Mouse (Mus musculus) mouse trophoblast stem cell (cell line): ENCODE measurements around the gene Cdyl.

Source experiments
- in situ Hi-C, 2 experiments: fragments of 300-500 bp; cut with MseI, MboI; formaldehyde crosslinking; loops; 2 replicates in 1 of 2; 3 replicates in 1 of 2; pipeline ENCODE4 v1.15.1; 2025

The Cdyl gene

DNA sequence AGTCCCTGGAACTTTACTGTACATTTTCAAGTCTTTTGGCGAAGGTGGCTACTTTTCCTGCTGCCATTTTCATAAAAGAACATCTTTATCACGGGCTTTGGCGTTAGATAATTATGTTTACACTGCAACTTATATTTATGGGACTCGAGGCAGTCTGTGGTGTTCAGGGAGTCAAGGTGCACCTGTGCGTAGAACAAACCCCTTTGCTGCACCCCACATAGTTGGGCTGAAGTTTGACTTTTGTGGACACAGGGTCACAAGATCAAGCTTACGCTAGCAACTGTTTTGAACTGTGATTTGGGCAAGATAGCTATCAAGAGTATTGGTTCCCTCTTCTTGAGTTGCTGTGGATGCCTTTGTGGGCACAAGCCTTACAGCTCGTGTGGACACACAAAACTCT lies 140.6 kb downstream of the Cdyl start:
- in situ Hi-C loops, result no loop called here

GRCm38 (mm10) chr13:35805727-35806126 lies 146.1 kb downstream of the Cdyl start:
- in situ Hi-C loops, result no loop called here

DNA sequence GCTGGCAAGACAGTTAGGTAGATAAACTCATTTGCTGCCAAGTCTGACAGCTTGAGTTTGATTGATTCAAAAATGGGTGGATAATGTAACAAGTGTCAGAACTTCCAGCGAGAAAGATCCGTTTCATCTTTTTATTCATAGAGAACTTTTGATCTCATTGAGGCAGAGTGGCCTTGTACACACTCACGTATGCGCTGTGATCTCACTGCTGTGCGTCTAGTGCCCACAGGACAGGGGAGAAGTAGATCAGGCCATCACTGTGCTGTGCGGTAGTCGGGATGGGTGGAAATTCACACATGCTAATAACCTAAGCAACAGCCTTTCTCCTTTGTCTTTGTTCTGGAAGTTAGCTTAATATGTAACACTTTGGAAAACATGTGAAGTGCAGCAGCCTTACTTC lies 146.5 kb downstream of the Cdyl start:
- in situ Hi-C loops, result no loop called here

DNA sequence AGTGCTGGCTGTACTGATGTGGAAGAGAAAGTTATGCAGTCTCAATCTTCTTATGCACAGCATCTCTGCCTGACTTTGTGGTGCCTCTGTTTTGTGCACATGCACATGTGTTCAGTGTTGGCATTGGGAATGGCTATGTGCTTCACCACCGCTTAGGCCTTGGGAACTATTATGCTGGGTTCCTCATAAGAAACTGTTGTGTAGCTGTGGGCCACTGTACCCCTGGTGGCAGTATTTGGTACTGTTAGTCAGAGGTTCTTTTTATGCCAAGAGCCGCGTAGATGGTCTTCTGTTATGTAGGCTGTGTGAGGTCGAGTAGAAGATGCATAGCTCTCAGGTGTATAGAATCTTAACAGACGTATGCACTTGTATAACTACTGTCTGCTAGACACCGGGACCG lies 147.4 kb downstream of the Cdyl start:
- in situ Hi-C loops, result no loop called here

DNA sequence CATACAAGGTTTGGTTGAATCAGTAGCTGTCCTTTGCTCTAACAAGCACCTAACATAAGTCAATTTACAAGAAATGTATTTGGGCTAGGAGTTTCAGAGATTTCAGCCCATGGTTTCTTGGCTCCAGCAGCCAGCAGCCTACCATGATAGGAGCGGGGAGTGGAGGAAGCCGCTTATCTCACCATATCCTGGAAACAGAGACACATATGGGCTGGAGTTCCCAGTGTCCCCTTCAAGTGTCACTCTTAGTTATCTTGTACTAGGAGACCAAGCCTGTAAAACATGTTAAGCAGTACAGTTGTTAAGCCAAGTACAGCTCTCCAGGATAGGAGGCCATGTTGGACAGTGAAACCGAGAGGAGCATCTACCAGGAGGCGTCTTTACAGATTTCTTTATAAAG lies 147.9 kb downstream of the Cdyl start:
- in situ Hi-C loops, result no loop called here

DNA sequence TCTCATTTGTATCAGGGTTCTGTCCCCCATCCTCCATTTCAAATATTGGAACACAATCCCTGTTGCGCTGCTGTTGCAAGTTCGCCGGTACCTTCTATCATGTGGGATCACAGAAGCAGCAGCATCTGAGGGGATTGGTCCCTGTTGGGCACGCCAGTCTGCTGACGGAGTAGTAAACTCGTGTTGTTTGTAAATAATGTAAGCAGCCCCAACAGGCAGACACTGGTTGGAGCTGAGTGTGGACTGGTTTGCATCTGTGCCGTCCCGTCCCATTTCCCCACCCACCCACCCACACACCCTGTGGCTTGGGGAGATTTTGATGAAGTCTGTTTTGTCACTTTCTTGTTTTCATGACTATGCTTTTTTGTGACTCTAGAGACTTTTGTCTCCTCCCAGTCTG lies 148.3 kb downstream of the Cdyl start:
- in situ Hi-C loops, result no loop called here

GRCm38 (mm10) chr13:35809252-35810159 lies 149.9 kb downstream of the Cdyl start:
- in situ Hi-C loops, result no loop called here

DNA sequence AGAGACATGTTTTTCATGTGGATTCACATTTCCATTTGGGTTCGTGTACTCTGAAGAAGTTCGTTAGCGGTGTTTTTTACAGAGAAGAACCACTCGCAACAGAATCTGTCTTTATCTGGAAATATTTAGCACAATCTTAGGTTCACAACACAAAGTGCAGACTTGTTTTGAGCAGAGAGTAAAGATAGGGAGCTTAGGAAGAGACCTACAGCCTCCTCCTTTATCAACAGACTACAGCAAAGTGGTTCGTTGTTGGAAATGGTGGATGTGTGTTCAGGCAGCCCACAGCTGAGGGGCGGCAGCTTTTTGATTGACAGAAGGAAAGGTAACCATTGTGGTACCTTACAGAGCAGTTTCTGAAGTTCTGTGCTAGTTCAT lies 150.5 kb downstream of the Cdyl start:
- in situ Hi-C loops, result no loop called here

- in situ Hi-C loops, result no loop called here
Measured at GRCm38 (mm10) chr13:35811361-35812190, 151.9 kb downstream of the Cdyl start.

DNA sequence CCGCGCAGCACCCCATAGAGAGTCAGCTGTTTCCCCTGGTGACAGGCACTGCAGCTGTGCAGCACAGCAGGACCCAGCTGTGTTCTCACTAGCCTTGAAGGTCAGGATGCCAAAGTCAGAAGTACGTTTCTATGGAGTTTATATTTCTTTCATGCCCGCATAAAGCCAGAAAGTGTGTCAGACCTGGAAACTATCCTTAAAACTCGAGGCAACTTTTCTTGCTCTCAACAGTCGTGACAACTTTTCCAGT lies 152.5 kb downstream of the Cdyl start:
- in situ Hi-C loops, result no loop called here

- in situ Hi-C loops, result no loop called here
Measured at GRCm38 (mm10) chr13:35813348-35814127, 153.9 kb downstream of the Cdyl start.

DNA sequence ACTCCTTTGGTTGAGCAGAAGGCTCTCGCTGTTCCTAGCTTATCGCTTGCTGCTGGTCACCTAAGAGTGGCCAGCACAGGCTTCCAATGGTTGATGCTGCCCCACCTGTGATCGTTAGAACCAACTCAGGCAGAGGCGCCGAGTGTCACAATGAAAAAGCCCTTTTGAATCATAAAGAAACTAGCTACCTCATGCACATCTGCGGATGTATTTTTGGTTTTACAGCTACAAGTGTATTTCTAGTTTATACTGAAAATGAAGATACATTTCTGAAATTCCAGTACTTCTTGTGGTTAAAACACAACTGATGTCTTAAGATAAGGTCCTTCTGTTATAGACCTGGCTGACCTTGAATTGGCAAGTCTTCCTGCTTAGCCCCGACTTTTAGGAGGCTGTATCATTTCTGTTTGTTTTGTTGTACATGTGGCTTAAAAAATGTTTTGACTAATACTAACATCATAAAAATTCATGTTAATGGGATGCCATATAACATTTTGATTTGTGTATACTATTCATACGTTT lies 155.6 kb downstream of the Cdyl start:
- in situ Hi-C loops, result no loop called here

DNA sequence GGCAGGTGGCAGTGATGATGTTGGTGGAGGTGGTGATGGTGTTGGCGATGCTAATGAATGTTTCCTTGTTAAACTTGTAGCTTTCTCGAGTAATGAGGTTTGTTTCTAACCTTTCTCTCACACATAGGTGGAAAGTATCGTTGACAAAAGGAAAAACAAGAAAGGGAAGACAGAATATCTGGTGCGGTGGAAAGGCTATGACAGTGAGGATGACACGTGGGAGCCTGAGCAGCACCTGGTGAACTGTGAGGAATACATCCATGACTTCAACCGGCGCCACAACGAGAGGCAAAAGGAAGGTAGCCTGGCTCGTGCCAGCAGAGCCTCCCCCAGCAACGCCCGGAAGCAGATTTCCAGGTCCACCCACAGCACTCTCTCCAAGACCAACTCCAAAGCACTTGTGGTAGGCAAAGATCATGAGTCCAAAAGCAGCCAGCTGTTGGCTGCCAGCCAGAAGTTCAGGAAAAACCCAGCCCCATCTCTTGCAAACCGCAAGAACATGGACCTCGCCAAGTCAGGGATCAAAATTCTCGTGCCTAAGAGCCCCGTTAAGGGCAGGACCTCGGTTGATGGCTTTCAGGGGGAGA lies 156.2 kb downstream of the Cdyl start:
- in situ Hi-C loops, result no loop called here

DNA sequence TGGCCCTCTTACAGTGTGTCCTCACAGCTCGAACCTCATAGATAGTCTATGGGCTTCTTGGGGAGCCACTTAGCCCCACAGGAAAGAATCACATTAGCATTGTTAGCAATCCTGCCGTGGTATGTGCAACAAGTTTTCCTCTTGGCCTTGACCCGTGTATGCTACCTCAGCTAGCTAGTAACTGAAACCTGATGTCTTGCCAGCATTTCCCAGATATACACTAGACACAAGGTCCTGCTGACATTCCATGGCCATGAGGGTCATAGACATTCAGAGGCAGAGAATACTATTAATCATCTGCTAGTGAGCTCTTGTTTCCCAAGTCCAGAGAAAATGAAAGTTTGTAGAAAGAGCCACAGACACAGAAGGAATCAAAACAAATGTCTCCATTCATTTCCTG lies 158.0 kb downstream of the Cdyl start:
- in situ Hi-C loops, result no loop called here

DNA sequence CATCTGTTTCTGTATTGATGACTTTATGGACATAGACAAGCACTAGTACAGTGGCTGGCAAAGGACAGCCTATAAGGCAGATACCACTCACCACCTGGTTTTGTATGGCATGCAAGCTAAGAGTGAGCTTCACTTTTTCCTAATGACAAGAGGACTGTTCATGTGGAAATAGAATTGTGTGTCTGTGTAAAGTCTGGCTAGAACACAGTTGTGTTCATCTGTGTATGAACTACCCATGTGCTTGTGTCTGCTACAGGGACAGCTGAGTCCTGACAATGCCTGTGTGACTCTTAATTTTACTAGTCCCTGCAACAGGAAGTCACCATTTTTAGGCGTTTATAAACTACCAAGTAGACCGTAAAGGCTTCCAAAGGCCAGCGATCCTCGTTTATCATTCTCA lies 158.4 kb downstream of the Cdyl start:
- in situ Hi-C loops, result no loop called here

GRCm38 (mm10) chr13:35821821-35822454 lies 162.3 kb downstream of the Cdyl start:
- in situ Hi-C loops, result no loop called here

GRCm38 (mm10) chr13:35822795-35823194 lies 163.2 kb downstream of the Cdyl start:
- in situ Hi-C loops, result no loop called here

DNA sequence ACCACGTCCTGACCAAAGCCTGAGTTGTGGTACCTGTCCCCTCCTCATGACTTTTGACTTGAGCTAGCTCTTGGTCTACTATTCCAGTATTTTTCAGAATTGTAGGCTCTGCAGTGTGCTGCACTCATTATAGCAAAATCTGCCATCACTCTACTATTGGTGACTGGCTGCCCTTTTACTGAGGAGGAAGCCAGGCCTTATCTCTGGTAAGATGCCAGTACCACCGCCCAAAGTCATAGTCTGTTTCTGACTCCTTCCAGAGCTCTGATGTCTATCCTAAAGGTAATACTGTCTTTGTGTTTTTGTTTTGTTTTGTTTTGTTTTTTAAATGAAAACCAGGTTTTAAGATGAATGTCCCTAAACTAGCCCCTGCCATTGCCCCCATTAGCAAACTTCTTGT lies 166.0 kb downstream of the Cdyl start:
- in situ Hi-C loops, result no loop called here

DNA sequence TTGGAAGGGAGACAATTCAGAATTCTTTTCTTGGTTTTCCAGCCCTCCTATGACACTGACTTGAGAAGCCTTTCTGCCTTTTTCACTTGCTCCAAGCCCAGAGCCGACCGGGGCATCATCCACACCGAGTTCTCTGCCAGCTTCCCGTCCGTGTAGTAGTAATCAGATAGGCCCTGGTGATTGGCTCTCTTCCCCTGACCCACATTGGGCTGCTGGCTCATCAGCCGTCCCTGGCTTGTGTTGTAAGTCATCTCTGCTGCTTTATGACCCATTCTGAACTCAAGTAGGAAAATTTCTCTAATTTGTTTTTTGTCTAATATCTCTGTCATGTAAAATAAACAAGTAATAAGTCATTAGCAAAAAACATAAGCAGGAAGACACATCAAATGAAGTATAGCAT lies 173.0 kb downstream of the Cdyl start:
- in situ Hi-C loops, result no loop called here

DNA sequence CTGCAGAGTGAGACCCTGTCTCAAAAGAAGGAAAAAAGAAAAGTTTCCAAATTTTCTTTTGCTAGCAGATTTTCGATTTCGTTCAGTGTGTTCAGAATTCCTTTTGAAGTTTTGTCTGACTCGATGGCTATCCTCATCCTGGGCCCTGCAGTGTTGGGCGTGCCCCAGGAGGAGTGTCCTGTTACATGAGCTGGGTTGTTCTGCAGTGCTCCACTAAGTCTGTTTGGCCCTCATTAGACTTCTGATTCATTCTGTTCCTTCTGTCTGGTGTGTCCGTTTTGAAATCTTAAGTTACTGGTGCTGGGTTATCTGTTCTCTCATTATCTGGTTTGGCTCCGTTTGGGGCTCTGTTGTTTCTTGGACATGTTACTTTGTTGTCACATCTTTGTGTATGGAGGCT lies 174.3 kb downstream of the Cdyl start:
- in situ Hi-C loops, result no loop called here

DNA sequence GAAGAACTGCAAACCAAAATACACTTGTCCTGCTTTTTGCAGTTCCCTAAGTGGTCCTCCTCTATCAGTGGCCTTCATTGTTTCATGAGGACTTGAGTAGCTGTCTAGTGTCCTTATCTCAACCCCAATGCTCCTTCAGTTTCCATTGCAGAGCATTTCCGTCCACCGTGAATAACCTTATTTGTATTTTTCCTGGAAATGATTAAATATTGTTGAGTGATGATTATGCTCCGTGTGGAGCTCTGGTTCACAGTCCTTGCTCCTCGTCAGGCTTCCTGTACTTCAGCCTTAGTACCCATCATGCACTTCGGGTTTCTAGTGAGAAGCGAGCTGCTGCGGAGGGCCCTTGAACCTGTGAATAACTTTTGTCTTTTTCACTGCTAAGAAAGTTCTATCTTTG lies 176.0 kb downstream of the Cdyl start:
- in situ Hi-C loops, result no loop called here
